Mouse (Mus musculus) cortical plate, adult 2 months (tissue): ENCODE results near the gene Sertm1.

Experiments used
- CTCF ChIP-seq: fragments of 200-500 bp; IDR thresholded peaks from 2 replicates; pipeline ENCODE4 v1.5.1; 2011; ENCODE audit warnings: mild to moderate bottlenecking, control low read depth, low read length; ENCODE audit not compliant: insufficient read depth; ENCODE audit errors: extremely low read depth
- POLR2A ChIP-seq: fragments of 200-500 bp; IDR thresholded peaks from 2 replicates; pipeline ENCODE4 v1.6.1; 2011; ENCODE audit warnings: mild to moderate bottlenecking, low read length, control low read depth; ENCODE audit not compliant: insufficient read depth; ENCODE audit errors: extremely low read depth

DNA sequence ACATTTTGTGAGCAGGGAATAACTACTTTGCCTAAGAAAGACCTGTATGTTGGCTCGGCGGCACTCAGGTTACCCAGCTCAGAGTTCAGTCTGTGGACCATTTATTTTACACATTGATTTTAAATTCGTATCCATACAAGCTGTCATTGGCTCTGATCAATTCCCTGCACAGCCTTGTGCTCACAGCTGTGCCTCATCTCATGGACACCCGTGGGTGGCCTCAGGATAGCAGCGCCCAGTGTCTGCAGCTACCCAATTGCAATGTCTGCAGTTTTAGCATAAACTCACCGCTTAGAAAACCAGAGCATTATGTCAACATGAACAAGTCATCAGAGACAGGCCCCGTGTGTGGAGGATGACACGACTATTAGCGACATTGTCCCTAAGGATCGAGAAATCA lies 17.7 kb downstream of the Sertm1 start:
- TF ChIP-seq CTCF, result no peak
- TF ChIP-seq POLR2A, result no peak
